Mouse (Mus musculus): ENCODE measurements around the gene Krt88. TPM values are rescaled to one million over a fixed set of nuclear protein-coding genes. Genes with fewer than 3 reads are reported as not detected.

Gene Krt88
- polyA plus RNA-seq, 1 experiment from 2014 or later = not detected

DNA sequence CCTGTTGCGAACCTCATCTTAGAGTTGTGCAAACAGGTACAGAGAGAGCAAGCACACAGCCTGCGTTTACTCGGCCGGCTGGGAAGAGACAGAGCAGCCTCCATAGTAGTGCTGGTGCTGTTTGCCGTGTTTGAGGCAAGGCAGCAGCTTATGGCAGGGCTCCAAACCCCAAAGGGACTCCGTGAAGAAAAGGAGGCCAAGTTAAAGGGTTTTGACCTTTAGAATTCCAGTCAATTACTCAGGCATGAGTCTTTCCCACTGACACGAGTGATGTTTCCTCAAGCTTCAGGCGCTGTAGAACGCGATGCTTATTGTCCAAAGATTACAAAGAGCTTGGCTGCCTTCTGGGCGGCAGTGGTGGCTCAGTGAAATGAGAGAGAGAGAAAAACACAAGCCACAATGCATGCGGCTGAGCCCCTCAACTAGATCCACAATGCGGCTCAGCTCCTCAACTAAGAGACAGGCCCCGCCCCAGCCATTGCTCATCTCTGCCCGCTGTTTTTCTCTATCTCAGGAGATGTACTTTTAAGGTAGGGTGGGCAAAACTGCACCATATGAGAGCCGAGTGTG, 10.9 kb downstream of the Krt88 start:
- no peak overlapping the region for H3K9ac ChIP-seq (ENCODE audit: low read length)
- H3K27ac ChIP-seq (ENCODE audit: low read depth) = no peak overlapping the region
- no peaks in the 10 kb centered on the region for H3K9me3 ChIP-seq (ENCODE audit: control insufficient read depth, low read length)
- ATAC-seq (replicated peaks; ENCODE audit: low FRiP score, low TSS enrichment, low read depth) (no peak), DNase-seq (ENCODE audit: low spot score) (no peak)
- no peaks in the 10 kb centered on the region for H3K4me1 ChIP-seq (replicated peaks; ENCODE audit: control insufficient read depth, insufficient read depth, low read length)
- 64% methylated on average over 16 of the region's 16 CpGs for WGBS
- H3K36me3 ChIP-seq (ENCODE audit: control insufficient read depth, insufficient read depth, low read length) = no peaks in the 10 kb centered on the region
- no peak overlapping the region for H3K4me2 ChIP-seq (ENCODE audit: low read length)
- H3K4me3 ChIP-seq (ENCODE audit: low read depth, low read length) = no peak overlapping the region
- no peaks in the 10 kb centered on the region for H3K27me3 ChIP-seq (replicated peaks; ENCODE audit: control insufficient read depth, insufficient read depth, low read length)

DNA sequence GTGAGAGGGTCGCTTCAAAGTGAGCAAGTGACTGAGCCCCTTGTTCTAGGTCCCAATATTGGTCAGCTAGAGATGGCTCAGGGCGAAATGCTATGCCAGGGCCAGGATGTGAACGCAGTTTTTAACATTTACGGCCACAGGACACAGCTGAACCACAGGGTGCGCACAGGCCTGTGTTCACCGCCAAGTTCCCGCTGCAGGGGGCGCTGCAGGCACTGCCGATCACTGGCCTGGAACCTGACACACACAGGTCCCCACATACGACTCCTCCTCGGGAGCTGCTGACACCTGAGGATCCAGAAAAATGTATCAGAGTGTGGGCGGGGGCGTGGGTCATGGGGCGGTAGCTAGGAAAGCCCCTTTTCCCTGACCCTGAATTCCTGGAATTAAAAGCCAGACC, 11.7 kb downstream of the Krt88 start:
- Histone ChIP-seq H3K27me3 (replicated peaks; ENCODE audit: control insufficient read depth, insufficient read depth, low read length) (no peaks in the 10 kb centered on the region), H3K4me2 (ENCODE audit: low read length) (no peak overlapping the region), H3K9ac (ENCODE audit: low read length) (no peak overlapping the region), H3K9me3 (ENCODE audit: control insufficient read depth, low read length) (no peaks in the 10 kb centered on the region), H3K27ac (ENCODE audit: low read depth) (no peak overlapping the region), H3K4me3 (ENCODE audit: low read depth, low read length) (no peak overlapping the region), H3K36me3 (ENCODE audit: control insufficient read depth, insufficient read depth, low read length) (no peaks in the 10 kb centered on the region), H3K4me1 (replicated peaks; ENCODE audit: control insufficient read depth, insufficient read depth, low read length) (no peaks in the 10 kb centered on the region)
- DNase-seq (ENCODE audit: low spot score) = no peak
- ATAC-seq (replicated peaks; ENCODE audit: low FRiP score, low TSS enrichment, low read depth) = no peak
- 70% methylated on average over 14 of the region's 14 CpGs for WGBS

DNA sequence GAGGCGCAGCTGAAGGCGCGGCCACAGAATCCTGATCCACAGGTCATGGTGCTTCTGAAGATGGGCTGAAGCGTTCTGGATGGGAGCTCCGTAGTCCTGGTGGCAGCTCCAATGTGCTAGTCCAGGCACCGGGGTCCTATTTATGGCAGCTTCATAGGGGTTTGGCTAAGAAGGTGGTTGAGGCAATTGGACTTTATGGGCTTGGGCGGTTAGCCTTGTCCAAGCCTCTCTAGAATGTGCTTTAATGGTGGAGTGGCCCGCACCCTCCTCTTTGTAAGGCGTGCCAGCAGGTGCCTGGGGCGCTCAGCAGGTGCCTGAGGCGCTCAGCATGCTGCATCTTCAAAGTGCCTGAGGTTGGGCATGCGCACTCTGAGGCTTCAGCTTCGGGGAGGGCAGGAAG, 16.1 kb downstream of the Krt88 start, which contains the start of gene Krt81:
TSS of gene Krt81 (minus strand) at position 101 of the 400 bp plus-strand sequence.
- no peak within 1 kb of the TSS for H3K27ac ChIP-seq (ENCODE audit: low read depth)
- no peaks in the 10 kb centered on the region for H3K27me3 ChIP-seq (replicated peaks; ENCODE audit: control insufficient read depth, insufficient read depth, low read length)
- no peak within 1 kb of the TSS for H3K9ac ChIP-seq (ENCODE audit: low read length)
- H3K4me2 ChIP-seq (ENCODE audit: low read length) = no peak within 1 kb of the TSS
- DNase-seq (ENCODE audit: low spot score) = no peak
- H3K36me3 ChIP-seq (ENCODE audit: control insufficient read depth, insufficient read depth, low read length) = no peaks in the 10 kb centered on the region
- no peak for ATAC-seq (replicated peaks; ENCODE audit: low FRiP score, low TSS enrichment, low read depth)
- H3K4me1 ChIP-seq (replicated peaks; ENCODE audit: control insufficient read depth, insufficient read depth, low read length) = no peaks in the 10 kb centered on the region
- H3K9me3 ChIP-seq (ENCODE audit: control insufficient read depth, low read length) = no peaks in the 10 kb centered on the region
- 85% methylated on average over 13 of the region's 13 CpGs for WGBS
- H3K4me3 ChIP-seq (ENCODE audit: low read depth, low read length) = no peak within 1 kb of the TSS

DNA sequence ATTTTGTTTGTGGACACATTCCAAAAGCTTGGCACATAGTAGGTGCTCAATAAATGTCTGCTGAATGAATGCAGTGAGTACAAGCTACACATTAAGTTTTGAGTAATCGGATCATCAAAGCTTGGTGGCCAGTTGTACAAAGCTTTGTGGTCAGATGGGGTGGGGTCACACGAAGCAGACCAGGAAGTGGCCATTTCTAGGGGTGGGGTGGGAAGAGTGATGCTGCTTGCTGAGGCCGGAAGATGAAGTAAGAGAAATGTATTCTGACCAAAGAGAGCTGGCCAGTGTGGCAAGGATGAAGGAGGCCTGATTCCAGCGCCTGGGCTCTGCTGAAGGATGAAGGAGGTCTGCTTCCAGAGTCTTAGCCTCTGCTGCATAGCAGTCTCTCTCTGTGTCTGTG, 21.5 kb downstream of the Krt88 start:
- Histone ChIP-seq H3K4me3 (ENCODE audit: low read depth, low read length) (no peak overlapping the region), H3K27me3 (replicated peaks; ENCODE audit: control insufficient read depth, insufficient read depth, low read length) (no peaks in the 10 kb centered on the region), H3K4me1 (replicated peaks; ENCODE audit: control insufficient read depth, insufficient read depth, low read length) (no peaks in the 10 kb centered on the region), H3K4me2 (ENCODE audit: low read length) (no peak overlapping the region), H3K9me3 (ENCODE audit: control insufficient read depth, low read length) (no peaks in the 10 kb centered on the region), H3K27ac (ENCODE audit: low read depth) (no peak overlapping the region), H3K9ac (ENCODE audit: low read length) (no peak overlapping the region), H3K36me3 (ENCODE audit: control insufficient read depth, insufficient read depth, low read length) (no peaks in the 10 kb centered on the region)
- ATAC-seq (replicated peaks; ENCODE audit: low FRiP score, low TSS enrichment, low read depth) (no peak), DNase-seq (ENCODE audit: low spot score) (no peak)
- WGBS = 81% methylated on average over 4 of the region's 4 CpGs

DNA sequence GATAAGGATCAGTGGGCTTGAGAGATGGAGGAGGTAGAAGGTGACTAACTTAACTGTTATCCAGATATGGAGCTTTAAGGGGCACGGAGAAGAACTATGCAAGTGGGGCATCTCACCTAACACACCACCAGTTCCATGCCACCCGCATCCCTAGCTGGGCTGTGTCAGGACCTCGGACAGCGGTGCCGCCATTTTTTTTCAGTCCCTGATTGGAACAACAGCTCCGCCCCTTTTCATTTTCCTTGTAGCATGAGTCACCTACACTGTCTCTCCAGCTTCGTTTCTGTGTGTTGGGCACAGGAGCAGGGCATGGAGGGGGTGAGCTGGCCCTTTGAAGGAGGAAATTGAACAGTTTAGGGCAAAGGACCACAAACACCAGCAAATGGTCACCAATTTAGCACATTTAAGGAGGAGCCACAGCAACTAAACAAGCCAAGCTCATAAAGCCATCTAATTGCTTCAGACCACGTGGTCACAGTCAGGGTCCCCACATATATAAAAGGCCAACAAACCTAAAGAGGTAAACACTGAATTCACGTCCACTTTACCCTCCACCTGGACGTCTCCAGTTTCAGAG, 25.5 kb downstream of the Krt88 start, which contains the start of gene Krt86:
TSS of gene Krt86 (plus strand) at position 527 of the 577 bp plus-strand sequence.
- no peaks in the 10 kb centered on the region for H3K36me3 ChIP-seq (ENCODE audit: control insufficient read depth, insufficient read depth, low read length)
- H3K27me3 ChIP-seq (replicated peaks; ENCODE audit: control insufficient read depth, insufficient read depth, low read length) = no peaks in the 10 kb centered on the region
- DNase-seq (ENCODE audit: low spot score) (peak; percentile 89), ATAC-seq (replicated peaks; ENCODE audit: low FRiP score, low TSS enrichment, low read depth) (no peak)
- no peak within 1 kb of the TSS for H3K4me2 ChIP-seq (ENCODE audit: low read length)
- H3K4me1 ChIP-seq (replicated peaks; ENCODE audit: control insufficient read depth, insufficient read depth, low read length) = no peaks in the 10 kb centered on the region
- H3K9me3 ChIP-seq (ENCODE audit: control insufficient read depth, low read length) = no peaks in the 10 kb centered on the region
- no peak within 1 kb of the TSS for H3K27ac ChIP-seq (ENCODE audit: low read depth)
- no peak within 1 kb of the TSS for H3K9ac ChIP-seq (ENCODE audit: low read length)
- WGBS = 25% methylated on average over 10 of the region's 10 CpGs
- no peak within 1 kb of the TSS for H3K4me3 ChIP-seq (ENCODE audit: low read depth, low read length)

DNA sequence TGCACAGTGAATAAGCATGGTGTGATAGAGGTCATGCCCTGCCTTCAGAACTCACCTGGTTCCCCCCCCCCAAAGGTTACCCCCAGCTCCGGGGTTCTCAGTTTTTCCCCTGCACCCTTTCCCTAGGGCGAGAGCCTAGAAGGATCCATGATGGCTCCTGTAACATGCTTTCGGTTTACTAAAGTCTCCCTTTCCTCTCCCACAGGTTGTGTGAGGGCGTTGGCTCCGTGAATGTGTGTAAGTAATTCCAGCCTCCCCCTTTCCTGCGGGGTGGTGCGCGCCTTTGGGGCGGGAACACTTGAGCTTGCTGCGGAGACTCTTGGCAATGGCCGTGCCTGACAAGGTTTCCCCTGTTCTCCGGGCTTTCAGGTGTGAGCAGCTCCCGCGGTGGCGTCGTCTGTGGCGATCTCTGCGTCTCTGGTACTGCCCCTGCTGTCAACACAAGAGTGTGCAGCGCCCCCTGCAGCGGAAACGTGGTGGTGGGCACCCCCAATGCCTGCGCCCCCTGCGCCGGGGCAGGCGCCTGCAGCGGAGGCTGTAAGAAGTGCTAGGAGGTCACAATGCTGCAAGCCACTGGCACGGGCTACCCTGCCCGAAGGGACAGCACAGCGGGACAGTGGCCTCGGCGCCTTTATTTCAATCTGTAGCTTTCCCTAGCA, 31.6 kb downstream of the Krt88 start:
- no peaks in the 10 kb centered on the region for H3K9me3 ChIP-seq (ENCODE audit: control insufficient read depth, low read length)
- no peaks in the 10 kb centered on the region for H3K36me3 ChIP-seq (ENCODE audit: control insufficient read depth, insufficient read depth, low read length)
- H3K27me3 ChIP-seq (replicated peaks; ENCODE audit: control insufficient read depth, insufficient read depth, low read length) = 0 out of 2 replicates have a peak, but pooled peaks cover 3% of the 10 kb centered on the region
- H3K4me2 ChIP-seq (ENCODE audit: low read length) = peak overlapping the region; percentile 41
- ATAC-seq (replicated peaks; ENCODE audit: low FRiP score, low TSS enrichment, low read depth) = peak; percentile 47; the same call in 1 of the 2 replicates
- peak; percentile 83 for DNase-seq (ENCODE audit: low spot score)
- H3K9ac ChIP-seq (ENCODE audit: low read length) = peak overlapping the region; percentile 1; the same call in 1 of the 2 replicates
- H3K4me3 ChIP-seq (ENCODE audit: low read depth, low read length) = peak overlapping the region; percentile 2
- H3K27ac ChIP-seq (ENCODE audit: low read depth) = no peak overlapping the region
- no peaks in the 10 kb centered on the region for H3K4me1 ChIP-seq (replicated peaks; ENCODE audit: control insufficient read depth, insufficient read depth, low read length)
- 5% methylated on average over 31 of the region's 31 CpGs for WGBS

DNA sequence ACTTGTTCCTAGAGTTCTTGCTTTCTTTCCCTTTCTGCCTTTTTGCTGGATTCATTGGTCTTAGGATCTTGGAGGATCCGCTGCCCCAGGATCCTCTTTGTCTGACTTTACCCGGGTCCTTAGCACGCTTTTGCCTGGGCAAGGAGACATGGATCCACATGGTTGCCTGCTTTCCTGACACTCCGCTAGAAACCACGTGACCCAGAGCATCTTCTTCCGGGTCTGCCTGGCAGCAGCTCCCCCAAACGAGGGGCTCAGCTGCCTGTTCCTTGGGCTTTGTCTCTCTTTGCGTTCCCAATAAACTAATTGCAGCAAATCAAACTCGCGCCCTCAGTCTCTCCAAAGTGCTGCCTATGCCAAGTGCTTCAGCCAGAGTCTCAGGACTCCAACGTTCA, 32.1 kb downstream of the Krt88 start:
- 33% methylated on average over 11 of the region's 11 CpGs for WGBS
- Histone ChIP-seq H3K4me2 (ENCODE audit: low read length) (peak overlapping the region; percentile 41), H3K9ac (ENCODE audit: low read length) (peak overlapping the region; percentile 1; the same call in 1 of the 2 replicates), H3K27ac (ENCODE audit: low read depth) (no peak overlapping the region), H3K4me3 (ENCODE audit: low read depth, low read length) (peak overlapping the region; percentile 2), H3K36me3 (ENCODE audit: control insufficient read depth, insufficient read depth, low read length) (no peaks in the 10 kb centered on the region), H3K9me3 (ENCODE audit: control insufficient read depth, low read length) (no peaks in the 10 kb centered on the region), H3K27me3 (replicated peaks; ENCODE audit: control insufficient read depth, insufficient read depth, low read length) (0 out of 2 replicates have a peak, but pooled peaks cover 3% of the 10 kb centered on the region), H3K4me1 (replicated peaks; ENCODE audit: control insufficient read depth, insufficient read depth, low read length) (no peaks in the 10 kb centered on the region)
- ATAC-seq (replicated peaks; ENCODE audit: low FRiP score, low TSS enrichment, low read depth) (no peak), DNase-seq (ENCODE audit: low spot score) (no peak)

DNA sequence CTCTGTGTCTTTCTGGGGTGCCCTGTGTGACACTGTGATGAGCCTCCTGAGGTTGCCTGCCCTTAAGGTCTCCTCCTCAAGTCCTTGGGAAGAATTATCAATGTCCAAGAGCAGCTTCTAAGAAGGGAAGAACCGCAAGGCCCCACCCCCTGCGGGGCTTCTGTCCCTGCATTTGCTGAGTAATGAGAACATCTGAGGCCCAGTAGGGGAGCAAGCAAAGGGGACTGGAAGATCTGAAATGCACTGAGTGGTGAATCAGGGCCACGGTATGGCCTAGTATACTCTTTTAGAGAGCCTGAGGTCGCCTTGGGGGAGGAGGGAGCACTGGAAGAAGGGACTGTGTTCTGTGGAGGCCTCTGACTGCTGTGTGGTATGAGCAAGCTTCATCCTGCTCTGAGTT, 34.5 kb downstream of the Krt88 start:
- no peak overlapping the region for H3K27ac ChIP-seq (ENCODE audit: low read depth)
- no peak overlapping the region for H3K4me3 ChIP-seq (ENCODE audit: low read depth, low read length)
- no peak for ATAC-seq (replicated peaks; ENCODE audit: low FRiP score, low TSS enrichment, low read depth)
- no peak overlapping the region for H3K9ac ChIP-seq (ENCODE audit: low read length)
- H3K27me3 ChIP-seq (replicated peaks; ENCODE audit: control insufficient read depth, insufficient read depth, low read length) = 0 out of 2 replicates have a peak, but pooled peaks cover 3% of the 10 kb centered on the region
- 28% methylated on average over 4 of the region's 4 CpGs for WGBS
- H3K4me1 ChIP-seq (replicated peaks; ENCODE audit: control insufficient read depth, insufficient read depth, low read length) = no peaks in the 10 kb centered on the region
- no peaks in the 10 kb centered on the region for H3K9me3 ChIP-seq (ENCODE audit: control insufficient read depth, low read length)
- no peak for DNase-seq (ENCODE audit: low spot score)
- no peak overlapping the region for H3K4me2 ChIP-seq (ENCODE audit: low read length)
- H3K36me3 ChIP-seq (ENCODE audit: control insufficient read depth, insufficient read depth, low read length) = no peaks in the 10 kb centered on the region
